23 mouse cellular contexts compared by ENCODE assay signal in genomic region chr6:114000928-114001327, GRCm38 (mm10). TPM values are rescaled to one million over a fixed set of nuclear protein-coding genes. Genes with fewer than 3 reads are reported as not detected.
"Had no signal": no experiment of that assay in that cellular context is flagged by ENCODE, and none has a peak within 500 bp of the region (broad histone marks: within the 10 kb centered on the region; RNA-seq: fewer than 3 reads in every experiment).

No protein-coding gene starts in this region.

- DNase-seq: kidney, postnatal 10 days; kidney, postnatal 36 days; layer of hippocampus, postnatal 36 days; liver; liver, embryonic 13.5 days; lung, adult 2 months; lung, postnatal 14 days; lung, postnatal 4 days; right cerebral cortex, adult 18-20 months; right cerebral cortex, postnatal 14 days; right cerebral cortex, postnatal 4 days; thymus, adult 2 months; thymus, postnatal 14 days; thymus, postnatal 4 days had no signal

- H3K36me3 ChIP-seq: kidney, embryonic 15.5 days; limb, embryonic 10.5 days; limb, embryonic 13.5 days; liver, embryonic 13.5 days; midbrain, embryonic 12.5 days; midbrain, embryonic 15.5 days; neural tube, embryonic 12.5 days; neural tube, embryonic 15.5 days had no signal

- H3K4me2 ChIP-seq: kidney, embryonic 15.5 days; limb, embryonic 13.5 days; liver, embryonic 13.5 days; midbrain, embryonic 12.5 days; midbrain, embryonic 15.5 days; neural tube, embryonic 12.5 days; neural tube, embryonic 15.5 days had no signal

- H3K27me3 ChIP-seq: liver, embryonic 13.5 days; midbrain, embryonic 15.5 days; neural tube, embryonic 12.5 days; neural tube, embryonic 15.5 days had no signal

- H3K4me1 ChIP-seq: kidney, embryonic 15.5 days; limb, embryonic 13.5 days; liver, embryonic 13.5 days; midbrain, embryonic 12.5 days; midbrain, embryonic 15.5 days; neural tube, embryonic 12.5 days had no signal

- H3K27ac ChIP-seq: kidney, embryonic 15.5 days; limb, embryonic 10.5 days; limb, embryonic 13.5 days; liver, embryonic 13.5 days; midbrain, embryonic 12.5 days; midbrain, embryonic 15.5 days; neural tube, embryonic 12.5 days; neural tube, embryonic 15.5 days; stomach, postnatal 0 days had no signal

- H3K4me3 ChIP-seq: kidney, embryonic 15.5 days; limb, embryonic 10.5 days; limb, embryonic 13.5 days; liver, embryonic 13.5 days; midbrain, embryonic 12.5 days; midbrain, embryonic 15.5 days; neural tube, embryonic 12.5 days; neural tube, embryonic 15.5 days had no signal

- H3K9me3 ChIP-seq: kidney, embryonic 15.5 days; limb, embryonic 10.5 days; limb, embryonic 13.5 days; liver, embryonic 13.5 days; midbrain, embryonic 12.5 days; midbrain, embryonic 15.5 days; neural tube, embryonic 12.5 days; neural tube, embryonic 15.5 days had no signal

- ATAC-seq: midbrain, embryonic 15.5 days had no signal

- H3K9ac ChIP-seq: kidney, embryonic 15.5 days; limb, embryonic 13.5 days; liver, embryonic 13.5 days; midbrain, embryonic 12.5 days; midbrain, embryonic 15.5 days; neural tube, embryonic 12.5 days; neural tube, embryonic 15.5 days had no signal

RNA-seq across cellular contexts. Expression of gene Atp2b2, which starts 41.5 kb away (rescaled TPM):
- total RNA-seq: megakaryocyte progenitor cell, adult 5-6 weeks had no signal
